Mouse (Mus musculus) neural tube, embryonic 15.5 days (tissue): ENCODE results near the gene Gnmt. TPM values are rescaled to one million over a fixed set of nuclear protein-coding genes. Genes with fewer than 3 reads are reported as not detected.

Experiments
- ATAC-seq: fragments of 200-750 bp; cut with Nextera tagmentation; 2 replicates; pipeline ENCODE4 v1.8.0; 2017; ENCODE audit warnings: mild to moderate bottlenecking, moderate TSS enrichment, moderate library complexity; ENCODE audit not compliant: low FRiP score
- H3K27ac ChIP-seq: fragments of 300-500 bp; sonication (generic); replicated peaks from 2 replicates; pipeline ENCODE4 v1.5.1; 2015; ENCODE audit warnings: mild to moderate bottlenecking, inconsistent platforms
- H3K27me3 ChIP-seq: fragments of 300-500 bp; sonication (generic); replicated peaks from 2 replicates; pipeline ENCODE4 v1.6.1; 2015; ENCODE audit warnings: inconsistent platforms
- H3K36me3 ChIP-seq: fragments of 300-500 bp; sonication (generic); 2 replicates; pipeline ENCODE4 v1.6.1; 2015; ENCODE audit warnings: inconsistent platforms
- H3K4me1 ChIP-seq: fragments of 300-500 bp; sonication (generic); 2 replicates; pipeline ENCODE4 v1.6.1; 2015; ENCODE audit warnings: inconsistent platforms
- H3K4me2 ChIP-seq: fragments of 300-500 bp; sonication (generic); 2 replicates; pipeline ENCODE4 v1.6.1; 2015; ENCODE audit warnings: inconsistent platforms, mild to moderate bottlenecking, moderate library complexity
- H3K4me3 ChIP-seq: fragments of 300-500 bp; sonication (generic); replicated peaks from 2 replicates; pipeline ENCODE4 v1.5.1; 2015; ENCODE audit warnings: mild to moderate bottlenecking, inconsistent platforms
- H3K9ac ChIP-seq: fragments of 300-500 bp; sonication (generic); replicated peaks from 2 replicates; pipeline ENCODE4 v1.6.1; 2015; ENCODE audit warnings: mild to moderate bottlenecking, inconsistent platforms
- H3K9me3 ChIP-seq: fragments of 300-500 bp; sonication (generic); replicated peaks from 2 replicates; pipeline ENCODE4 v1.6.1; 2016; ENCODE audit warnings: inconsistent platforms
- WGBS: fragments of 180-500 bp; shearing (Covaris S2); methylation state at CpG from one replicate; pipeline ENCODE4 v1.1.7; 2015; ENCODE audit warnings: mixed read lengths; 5-methylcytosine and 5-hydroxymethylcytosine counted together
- polyA plus RNA-seq: library from polyadenylated mRNA; unstranded; fragments of >200 nt; fragmentation: Nextera tagmentation; extraction: Ambion mirVana; gene quantifications from 2 replicates; pipeline ENCODE4 v1.2.1, GENCODE M21; 2015

The Gnmt gene
- polyA plus RNA-seq, 1 experiment from 2014 or later: 1.7 TPM

DNA sequence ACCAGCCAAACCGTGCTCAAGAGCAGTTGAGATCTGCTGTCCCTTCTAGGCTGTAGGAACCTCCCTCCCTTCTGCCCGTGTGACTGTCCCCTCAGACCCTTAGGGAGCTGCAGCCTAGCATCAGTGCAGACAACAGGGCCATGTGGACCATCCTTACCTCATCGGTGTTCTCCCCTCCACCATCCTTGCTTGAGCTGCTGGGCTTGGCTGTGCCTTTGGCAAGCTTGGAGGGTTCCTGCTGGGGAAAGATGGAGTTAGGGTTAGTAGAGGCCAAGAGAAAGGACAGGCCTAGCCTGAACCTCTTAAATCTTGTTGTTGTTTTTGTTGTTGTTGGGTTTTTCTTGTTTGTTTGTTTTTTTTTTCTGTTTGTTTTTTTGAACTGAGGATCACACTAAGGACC lies 29.1 kb downstream of the Gnmt start:
- WGBS: 89% methylated on average over 3 of the region's 3 CpGs
- Histone ChIP-seq H3K36me3 (peaks cover 7% of the 10 kb centered on the region), H3K4me1 (peaks cover 37% of the 10 kb centered on the region), H3K27me3 (no peaks in the 10 kb centered on the region), H3K9ac (no peak overlapping the region), H3K4me2 (no peak overlapping the region), H3K4me3 (no peak overlapping the region), H3K9me3 (no peaks in the 10 kb centered on the region), H3K27ac (no peak overlapping the region)
- no peak for ATAC-seq

- no peaks in the 10 kb centered on the region for H3K9me3 ChIP-seq
- no peaks in the 10 kb centered on the region for H3K27me3 ChIP-seq
- H3K4me2 ChIP-seq: no peak overlapping the region
- ATAC-seq: no peak
- no peak overlapping the region for H3K9ac ChIP-seq
- peaks cover 37% of the 10 kb centered on the region for H3K4me1 ChIP-seq
- no peak overlapping the region for H3K4me3 ChIP-seq
- no peak overlapping the region for H3K27ac ChIP-seq
- WGBS: 44% methylated on average over 5 of the region's 5 CpGs
- peaks cover 7% of the 10 kb centered on the region for H3K36me3 ChIP-seq
Measured at GRCm38 (mm10) chr17:46699245-46699644, 29.7 kb downstream of the Gnmt start.

DNA sequence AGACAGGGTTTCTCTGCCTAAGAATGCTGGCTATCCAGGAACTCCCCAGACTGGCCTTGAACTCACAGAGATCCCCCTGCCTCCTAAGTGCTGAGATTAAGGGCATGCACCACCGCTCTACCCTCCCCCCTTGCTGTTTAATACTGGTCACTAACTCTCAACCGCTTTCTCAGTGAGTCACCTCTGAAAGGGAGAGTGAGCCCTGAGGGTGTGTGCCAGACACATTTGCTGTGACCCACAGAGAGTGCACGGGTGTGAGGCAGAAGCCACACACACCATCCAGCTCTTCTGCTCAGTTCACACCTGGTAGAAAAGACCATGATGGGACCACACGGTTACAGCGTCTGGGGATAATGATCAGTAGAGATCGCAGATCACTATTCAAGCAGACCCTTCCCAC lies 30.5 kb downstream of the Gnmt start:
- Histone ChIP-seq H3K36me3 (peaks cover 7% of the 10 kb centered on the region), H3K9ac (no peak overlapping the region), H3K4me2 (no peak overlapping the region), H3K27ac (no peak overlapping the region), H3K4me1 (peaks cover 30% of the 10 kb centered on the region), H3K9me3 (no peaks in the 10 kb centered on the region), H3K4me3 (no peak overlapping the region), H3K27me3 (no peaks in the 10 kb centered on the region)
- ATAC-seq: no peak
- 92% methylated on average over 6 of the region's 6 CpGs for WGBS

DNA sequence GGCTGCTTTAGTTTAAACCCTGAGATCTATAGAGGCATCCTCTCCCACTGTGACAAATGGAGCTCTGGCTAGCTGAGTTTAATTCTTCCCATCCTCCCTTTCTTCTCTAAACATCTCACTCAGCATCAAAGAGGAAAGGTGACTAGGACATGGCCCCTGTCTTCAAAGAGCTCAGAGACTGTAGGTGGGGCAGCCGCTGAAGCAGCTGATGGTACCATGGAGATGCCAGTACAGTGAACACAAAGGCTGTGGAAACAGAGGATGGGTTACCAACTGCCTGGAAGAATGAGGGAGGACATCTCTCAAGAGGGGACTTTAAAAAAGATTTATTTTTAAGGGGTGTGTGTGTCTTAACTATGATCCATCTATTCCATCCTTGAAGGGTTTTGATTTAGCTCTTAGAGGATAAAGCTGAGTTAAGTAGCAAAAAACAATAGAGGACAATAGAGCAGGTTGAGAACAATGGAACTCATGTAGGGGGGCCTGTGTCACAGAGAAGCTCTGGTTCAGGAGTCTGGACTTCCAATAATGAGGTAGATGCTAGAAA lies 34.4 kb downstream of the Gnmt start:
- 80% methylated on average over 1 of the region's 1 CpGs for WGBS
- no peaks in the 10 kb centered on the region for H3K27me3 ChIP-seq

DNA sequence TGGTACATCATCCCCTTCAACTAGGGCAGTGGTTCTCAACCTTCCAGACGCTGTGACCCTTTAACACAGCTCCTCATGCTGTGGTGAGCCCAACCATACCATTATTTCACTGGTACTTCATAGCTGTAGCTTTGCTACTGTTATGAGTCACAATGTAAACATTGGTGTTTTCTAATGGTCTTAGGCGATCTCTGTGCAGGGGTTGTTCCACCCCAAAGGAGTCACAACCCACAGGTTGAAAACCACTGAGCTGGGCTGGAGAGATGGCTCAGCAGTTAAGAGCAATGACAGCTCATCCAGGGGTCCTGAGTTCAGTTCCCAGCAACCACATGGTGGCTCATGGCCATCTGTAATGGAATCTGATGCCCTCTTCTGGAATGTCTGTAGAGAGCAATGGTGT lies 37.6 kb downstream of the Gnmt start:
- Histone ChIP-seq H3K9me3 (no peaks in the 10 kb centered on the region), H3K9ac (no peak overlapping the region), H3K4me1 (no peaks in the 10 kb centered on the region), H3K36me3 (peaks cover 20% of the 10 kb centered on the region), H3K4me3 (no peak overlapping the region), H3K27ac (no peak overlapping the region), H3K27me3 (no peaks in the 10 kb centered on the region), H3K4me2 (no peak overlapping the region)
- 93% methylated on average over 2 of the region's 2 CpGs for WGBS
- ATAC-seq: no peak

More for the DNA sequence above, 34.4 kb downstream of the Gnmt start:
- H3K9ac ChIP-seq: no peak overlapping the region
- no peak for ATAC-seq
- H3K36me3 ChIP-seq: peaks cover 13% of the 10 kb centered on the region
- no peak overlapping the region for H3K27ac ChIP-seq
- no peaks in the 10 kb centered on the region for H3K9me3 ChIP-seq
- H3K4me1 ChIP-seq: no peaks in the 10 kb centered on the region
- H3K4me2 ChIP-seq: no peak overlapping the region
- no peak overlapping the region for H3K4me3 ChIP-seq

DNA sequence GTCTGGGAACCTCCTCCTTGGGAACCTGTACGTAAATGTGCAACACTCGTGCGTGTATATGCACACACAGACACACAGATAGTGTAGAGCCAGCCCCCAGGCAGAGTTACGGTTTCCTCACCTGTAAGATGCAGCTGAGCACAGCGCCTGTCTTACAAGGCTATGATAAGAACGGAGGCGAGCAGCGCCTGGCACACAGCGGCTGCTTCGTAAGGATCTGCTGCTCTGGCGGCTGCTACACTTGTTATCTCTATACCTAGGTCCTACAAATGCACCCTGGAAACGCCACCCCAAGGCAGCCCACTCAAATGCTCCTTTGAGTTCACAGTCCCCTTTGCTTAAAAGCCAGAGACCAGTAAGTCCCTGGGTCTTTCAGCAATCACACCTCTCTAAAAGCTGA lies 38.3 kb downstream of the Gnmt start:
- H3K36me3 ChIP-seq: peaks cover 27% of the 10 kb centered on the region

DNA sequence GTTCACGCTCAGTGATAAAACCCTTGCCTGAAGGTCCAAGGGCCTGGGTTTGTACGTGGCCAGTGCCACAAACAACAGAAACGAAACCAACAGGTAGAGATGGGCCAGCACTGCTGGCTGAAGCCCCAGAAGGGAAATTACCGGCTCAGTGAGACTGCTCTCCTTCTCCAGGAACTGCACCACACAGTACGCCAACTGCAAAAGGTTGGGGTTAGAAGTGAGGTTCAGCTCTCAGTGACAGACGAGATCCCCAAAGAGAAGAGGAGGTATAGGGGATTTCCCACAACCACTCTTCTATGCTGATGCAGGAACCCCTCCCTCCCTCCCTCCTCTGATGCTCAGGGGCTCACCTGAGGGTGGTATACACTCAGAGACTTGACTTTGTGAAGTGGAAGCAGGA lies 43.1 kb downstream of the Gnmt start:
- no peak overlapping the region for H3K9ac ChIP-seq
- peaks cover 10% of the 10 kb centered on the region for H3K4me1 ChIP-seq

More for the DNA sequence above, 38.3 kb downstream of the Gnmt start:
- ATAC-seq: no peak
- Histone ChIP-seq H3K27ac (no peak overlapping the region), H3K27me3 (no peaks in the 10 kb centered on the region), H3K4me2 (no peak overlapping the region), H3K9ac (no peak overlapping the region), H3K9me3 (no peaks in the 10 kb centered on the region), H3K4me1 (no peaks in the 10 kb centered on the region), H3K4me3 (no peak overlapping the region)
- WGBS: 95% methylated on average over 12 of the region's 12 CpGs

DNA sequence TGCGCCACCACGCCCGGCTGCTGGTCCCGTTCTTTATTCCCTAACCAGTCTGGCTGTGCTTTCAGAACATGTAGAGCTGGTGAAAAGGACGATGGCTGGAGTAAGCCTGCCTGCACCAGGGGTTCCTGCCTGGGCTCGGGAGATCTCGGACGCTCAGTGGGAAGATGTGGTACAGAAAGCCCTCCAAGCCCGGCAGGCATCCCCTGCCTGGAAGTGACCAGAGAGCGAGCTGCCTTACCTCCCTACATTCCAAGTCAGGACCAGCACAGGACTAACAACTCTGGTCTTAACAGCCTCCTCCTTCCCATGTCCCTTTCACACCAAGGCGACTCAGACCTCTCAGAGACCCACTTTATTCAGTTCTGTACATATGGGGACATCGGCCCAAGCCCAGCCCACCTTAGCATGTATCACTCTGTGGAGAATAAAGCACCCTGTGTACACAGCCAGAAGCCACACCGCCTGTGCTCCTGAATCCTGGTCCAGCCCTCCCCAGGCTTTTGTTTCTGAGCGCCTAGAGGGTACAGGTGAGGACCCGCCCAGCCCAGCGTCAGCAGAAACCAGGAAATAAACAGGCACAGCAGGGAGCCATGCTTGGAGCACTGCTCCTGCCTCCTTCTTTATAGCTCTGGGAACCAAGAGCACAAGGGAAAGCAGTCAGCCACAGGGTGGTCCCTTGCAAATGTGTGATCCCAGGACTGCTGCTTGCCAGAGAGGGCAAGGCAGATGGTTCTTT lies 46.1 kb downstream of the Gnmt start:
- no peak overlapping the region for H3K27ac ChIP-seq
- no peak for ATAC-seq
- peaks cover 53% of the 10 kb centered on the region for H3K36me3 ChIP-seq
- no peaks in the 10 kb centered on the region for H3K9me3 ChIP-seq
- WGBS: 77% methylated on average over 16 of the region's 16 CpGs
- peaks cover 32% of the 10 kb centered on the region for H3K4me1 ChIP-seq
- no peak overlapping the region for H3K4me3 ChIP-seq
- H3K27me3 ChIP-seq: no peaks in the 10 kb centered on the region
- no peak overlapping the region for H3K4me2 ChIP-seq
- H3K9ac ChIP-seq: no peak overlapping the region

More for the DNA sequence above, 43.1 kb downstream of the Gnmt start:
- 92% methylated on average over 6 of the region's 6 CpGs for WGBS
- Histone ChIP-seq H3K27ac (no peak overlapping the region), H3K9me3 (no peaks in the 10 kb centered on the region), H3K4me3 (no peak overlapping the region), H3K4me2 (no peak overlapping the region), H3K36me3 (peaks cover 55% of the 10 kb centered on the region), H3K27me3 (no peaks in the 10 kb centered on the region)
- ATAC-seq: no peak

- Histone ChIP-seq H3K9me3 (no peaks in the 10 kb centered on the region), H3K27me3 (no peaks in the 10 kb centered on the region), H3K4me1 (peaks cover 33% of the 10 kb centered on the region), H3K9ac (peak overlapping the region; percentile 72), H3K27ac (peak overlapping the region; percentile 82), H3K4me3 (peak overlapping the region; percentile 57), H3K4me2 (peak overlapping the region; percentile 94), H3K36me3 (peaks cover 54% of the 10 kb centered on the region)
- WGBS: 23% methylated on average over 12 of the region's 12 CpGs
- peak; percentile 7 for ATAC-seq
Measured at GRCm38 (mm10) chr17:46681466-46682118, 47.4 kb downstream of the Gnmt start.

GRCm38 (mm10) chr17:46680760-46681373 lies 48.1 kb downstream of the Gnmt start, which contains the start of gene Klhdc3:
Klhdc3 (minus strand) TSS chr17:46680914.
- no peaks in the 10 kb centered on the region for H3K27me3 ChIP-seq

GRCm38 (mm10) chr17:46679843-46680759 lies 48.9 kb downstream of the Gnmt start:
- Histone ChIP-seq H3K36me3 (peaks cover 54% of the 10 kb centered on the region), H3K27ac (peak overlapping the region; percentile 85), H3K9me3 (no peaks in the 10 kb centered on the region)

More at GRCm38 (mm10) chr17:46680760-46681373, 48.1 kb downstream of the Gnmt start, which contains the start of gene Klhdc3:
- Histone ChIP-seq H3K36me3 (peaks cover 54% of the 10 kb centered on the region), H3K9ac (peak within 1 kb of the TSS; percentile 72), H3K9me3 (no peaks in the 10 kb centered on the region), H3K27ac (peak within 1 kb of the TSS; percentile 85), H3K4me1 (peaks cover 33% of the 10 kb centered on the region), H3K4me3 (peak within 1 kb of the TSS; percentile 57), H3K4me2 (peak within 1 kb of the TSS; percentile 94)
- ATAC-seq: peak; percentile 97
- WGBS: under 1% methylated on average over 49 of the region's 49 CpGs

More at GRCm38 (mm10) chr17:46679843-46680759, 48.9 kb downstream of the Gnmt start:
- under 1% methylated on average over 34 of the region's 34 CpGs for WGBS
- Histone ChIP-seq H3K4me2 (peak overlapping the region; percentile 94), H3K27me3 (no peaks in the 10 kb centered on the region), H3K4me1 (peaks cover 36% of the 10 kb centered on the region), H3K4me3 (peak overlapping the region; percentile 57), H3K9ac (peak overlapping the region; percentile 55)
- ATAC-seq: peak; percentile 48
